28 mouse cellular contexts compared by ENCODE assay signal in the genomic region with DNA sequence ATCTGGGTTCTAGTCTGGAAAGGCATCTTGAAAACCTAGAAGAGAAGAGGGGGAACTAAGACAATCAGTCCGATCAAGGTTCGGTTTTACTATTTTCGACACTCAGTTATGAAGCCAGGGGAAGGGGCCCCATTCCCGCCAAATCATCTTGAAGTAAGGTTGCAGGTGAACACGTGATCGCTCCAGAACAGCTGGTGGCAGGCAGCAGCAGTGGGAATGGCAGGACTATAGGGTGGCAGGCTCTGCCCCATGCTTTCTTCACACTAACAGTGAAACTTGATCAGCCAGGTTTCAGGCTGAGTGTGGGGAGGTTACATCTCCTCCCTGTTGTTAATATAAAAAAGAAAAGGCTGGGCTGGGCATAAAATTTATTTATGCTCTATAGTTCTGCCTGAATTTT.
"Had no signal": no experiment of that assay in that cellular context is flagged by ENCODE, and none has a peak within 500 bp of the region (broad histone marks: within the 10 kb centered on the region; RNA-seq: fewer than 3 reads in every experiment).

No protein-coding gene starts in this region.

- H3K27me3 ChIP-seq: heart, embryonic 13.5 days; heart, embryonic 15.5 days; hindbrain, embryonic 13.5 days; hindbrain, embryonic 15.5 days; kidney, embryonic 15.5 days; limb, embryonic 12.5 days had no signal

- H3K9ac ChIP-seq: heart, embryonic 13.5 days; heart, embryonic 15.5 days; hindbrain, embryonic 13.5 days; hindbrain, embryonic 15.5 days; kidney, embryonic 15.5 days; limb, embryonic 12.5 days; liver, embryonic 14.5 days had no signal

- H3K27ac ChIP-seq: heart, adult 2 months; heart, embryonic 13.5 days; heart, embryonic 15.5 days; hindbrain, embryonic 13.5 days; hindbrain, embryonic 15.5 days; hindbrain, postnatal 0 days; kidney, embryonic 15.5 days; kidney, postnatal 0 days; left cerebral cortex, adult 2 months; limb, embryonic 10.5 days; limb, embryonic 12.5 days; liver, embryonic 14.5 days had no signal

- H3K4me1 ChIP-seq: heart, embryonic 13.5 days; heart, embryonic 15.5 days; hindbrain, embryonic 13.5 days; hindbrain, embryonic 15.5 days; kidney, embryonic 15.5 days; limb, embryonic 10.5 days; limb, embryonic 12.5 days had no signal

- H3K9me3 ChIP-seq: heart, embryonic 13.5 days; heart, embryonic 15.5 days; hindbrain, embryonic 13.5 days; hindbrain, embryonic 15.5 days; kidney, embryonic 15.5 days; limb, embryonic 10.5 days; limb, embryonic 12.5 days had no signal

- ATAC-seq: hindbrain, postnatal 0 days; intestine, embryonic 16.5 days had no signal

- H3K4me2 ChIP-seq: heart, embryonic 11.5 days; heart, embryonic 13.5 days; heart, embryonic 15.5 days; hindbrain, embryonic 13.5 days; hindbrain, embryonic 15.5 days; kidney, embryonic 15.5 days; limb, embryonic 12.5 days; liver, embryonic 11.5 days had no signal

- DNase-seq: gastrocnemius, postnatal 14 days; gastrocnemius, postnatal 36 days; heart, adult 11 months; heart, adult 2 months; heart, postnatal 14 days; heart, postnatal 36 days; kidney, adult 11 months; kidney, adult 2 months; kidney, adult 9 months; kidney, postnatal 14 days; kidney, postnatal 36 days; layer of hippocampus, adult 9-11 months; layer of hippocampus, postnatal 36 days; liver had no signal

- H3K36me3 ChIP-seq: heart, embryonic 13.5 days; heart, embryonic 15.5 days; hindbrain, embryonic 13.5 days; hindbrain, embryonic 15.5 days; kidney, embryonic 15.5 days; limb, embryonic 10.5 days; limb, embryonic 12.5 days had no signal

- H3K4me3 ChIP-seq: heart, adult 2 months; heart, embryonic 13.5 days; heart, embryonic 15.5 days; hindbrain, embryonic 13.5 days; hindbrain, embryonic 15.5 days; kidney, embryonic 15.5 days; left cerebral cortex, adult 2 months; limb, embryonic 10.5 days; limb, embryonic 12.5 days had no signal
